Mouse (Mus musculus): Measurements from ENCODE around the gene Rtn4. TPM values are rescaled to one million over a fixed set of nuclear protein-coding genes. Genes with fewer than 3 reads are reported as not detected.

Rtn4 gene
- total and polyA plus RNA-seq, 3 experiments = 95.8 to 224 (median 168) TPM

GRCm38 (mm10) chr11:29715499-29715898 lies 22.8 kb downstream of the Rtn4 start:
- no peak overlapping the region for H3K9ac ChIP-seq (ENCODE audit: insufficient read depth, low read depth)
- no peak overlapping the region for H3K4me2 ChIP-seq (ENCODE audit: insufficient read depth, low read depth, poor library complexity, severe bottlenecking)
- dilution Hi-C loops (cut with MboI; ENCODE audit: extremely low pct_ligation_motif_present, extremely low pct_unique_long_range_greater_than_20kb, low sequenced_read_pairs) = no loop called here
- no peak overlapping the region for H3K27ac ChIP-seq (ENCODE audit: insufficient read depth, low read depth)
- no peaks in the 10 kb centered on the region for H3K27me3 ChIP-seq (replicated peaks)
- H3K36me3 ChIP-seq (replicated peaks in 1 of 2; ENCODE audit: control insufficient read depth in 1 of 2, insufficient read depth in 1 of 2, low read length in 1 of 2) = peaks cover 8 to 41% of the 10 kb centered on the region in 2 experiments
- H3K4me1 ChIP-seq (ENCODE audit: control insufficient read depth in 1 of 2, insufficient read depth in 2 of 2) = peaks cover 0 to 39% of the 10 kb centered on the region in 2 experiments; a peak in 2 of 4 replicates
- H3K4me3 ChIP-seq (replicated peaks in 1 of 3; ENCODE audit: low read depth in 2 of 3, low read length in 2 of 3, poor library complexity in 1 of 3) = no peak overlapping the region
- H3K79me2 ChIP-seq (replicated peaks; ENCODE audit: control insufficient read depth, extremely low read depth, insufficient read depth, poor library complexity, severe bottlenecking) = peaks cover 16% of the 10 kb centered on the region
- in situ Hi-C loops (cut with MboI; ENCODE audit: low pct_ligation_motif_present, low pct_unique_long_range_greater_than_20kb, low sequenced_read_pairs) = loop anchor here (10.0 to 25.0 kb wide), 2 partner anchors 339 to 497 kb away; no protein-coding TSS in a partner anchor
- no peaks in the 10 kb centered on the region for H3K9me3 ChIP-seq (replicated peaks; ENCODE audit: low read length)
- DNase-seq (ENCODE audit: extremely low read depth) = no peak
- TF ChIP-seq E2F4 (IDR thresholded peaks at IDR 0.05; ENCODE audit: insufficient replicate concordance, low read depth, low read length) (no peak), MAFK (IDR thresholded peaks at IDR 0.05; ENCODE audit: insufficient replicate concordance, low read length) (no peak), JUN (IDR thresholded peaks at IDR 0.05; ENCODE audit: insufficient read depth, low read depth, low read length) (no peak), POLR2AphosphoS2 (IDR thresholded peaks at IDR 0.05; ENCODE audit: low read depth, low read length) (no peak), KAT2A (IDR thresholded peaks at IDR 0.05; ENCODE audit: insufficient replicate concordance, low read length) (no peak), RCOR1 (conservative IDR thresholded peaks at IDR 0.05; ENCODE audit: low read depth, low read length) (no peak), PAX5 (IDR thresholded peaks at IDR 0.05; ENCODE audit: low read length) (no peak), MEF2A (IDR thresholded peaks at IDR 0.05; ENCODE audit: borderline replicate concordance, low read depth, low read length) (no peak), ELF1 (IDR thresholded peaks at IDR 0.05; ENCODE audit: low read depth, low read length) (no peak), BHLHE40 (IDR thresholded peaks at IDR 0.05; ENCODE audit: low read depth, low read length) (no peak), MAZ (IDR thresholded peaks at IDR 0.05; ENCODE audit: low read depth, low read length) (no peak), MXI1 (IDR thresholded peaks at IDR 0.05; ENCODE audit: low read depth, low read length) (no peak), UBTF (IDR thresholded peaks at IDR 0.05; ENCODE audit: low read depth, low read length) (no peak), ZKSCAN1 (IDR thresholded peaks at IDR 0.05; ENCODE audit: borderline replicate concordance, low read depth, low read length) (no peak), CTCF (conservative IDR thresholded peaks at IDR 0.05 in 1 of 2, IDR thresholded peaks at IDR 0.05 in 1 of 2; ENCODE audit: low read depth in 2 of 2, low read length in 2 of 2) (peak in 1 of 2 experiments; percentile 79; a peak in 2 of 4 replicates), JUND (conservative IDR thresholded peaks at IDR 0.05; ENCODE audit: low read depth, low read length) (no peak), ZC3H11A (IDR thresholded peaks at IDR 0.05; ENCODE audit: low read depth, low read length) (peak; percentile 10; the same call in 1 of the 2 replicates), RAD21 (IDR thresholded peaks at IDR 0.05; ENCODE audit: low read depth, low read length) (peak; percentile 96), TBP (conservative IDR thresholded peaks at IDR 0.05; ENCODE audit: low read depth, low read length) (no peak), CHD1 (IDR thresholded peaks at IDR 0.05; ENCODE audit: low read depth, low read length) (no peak), ETS1 (conservative IDR thresholded peaks at IDR 0.05; ENCODE audit: low read depth, low read length) (no peak), SMC3 (IDR thresholded peaks at IDR 0.05; ENCODE audit: low read depth, low read length) (peak; percentile 73), IRF4 (IDR thresholded peaks at IDR 0.05; ENCODE audit: low read depth, low read length) (no peak), EP300 (IDR thresholded peaks at IDR 0.05; ENCODE audit: low read length) (no peak), GABPA (IDR thresholded peaks at IDR 0.05; ENCODE audit: insufficient replicate concordance, low read depth, low read length) (no peak), SIN3A (IDR thresholded peaks at IDR 0.05; ENCODE audit: low read length) (no peak), USF1 (IDR thresholded peaks at IDR 0.05; ENCODE audit: low read depth, low read length) (no peak), MAX (IDR thresholded peaks at IDR 0.05; ENCODE audit: low read length) (no peak), MYC (IDR thresholded peaks at IDR 0.05; ENCODE audit: low read depth, low read length) (no peak), ZNF384 (IDR thresholded peaks at IDR 0.05; ENCODE audit: low read depth, low read length) (no peak), USF2 (conservative IDR thresholded peaks at IDR 0.05; ENCODE audit: low read depth, low read length) (no peak), POLR2A (IDR thresholded peaks at IDR 0.05; ENCODE audit: low read depth, low read length) (no peak), NRF1 (IDR thresholded peaks at IDR 0.05; ENCODE audit: low read depth, low read length) (no peak), HCFC1 (IDR thresholded peaks at IDR 0.05; ENCODE audit: low read depth, low read length) (no peak)
